Mouse (Mus musculus) mouse trophoblast stem cell (cell line): Measurements from ENCODE around the gene Zfp366.

Experiments used
- in situ Hi-C, 2 experiments: fragments of 300-500 bp; cut with MseI, MboI; formaldehyde crosslinking; loops; 2 replicates in 1 of 2; 3 replicates in 1 of 2; pipeline ENCODE4 v1.15.1; 2025

The Zfp366 gene

GRCm38 (mm10) chr13:99226809-99227208 is 42.2 kb downstream of the Zfp366 start:
- in situ Hi-C loops: no loop called here

- in situ Hi-C loops: no loop called here
These were observed 43.0 kb downstream of the Zfp366 start for GRCm38 (mm10) chr13:99227456-99228250.

- in situ Hi-C loops: no loop called here
These were observed 44.4 kb downstream of the Zfp366 start for GRCm38 (mm10) chr13:99228821-99229570.

DNA sequence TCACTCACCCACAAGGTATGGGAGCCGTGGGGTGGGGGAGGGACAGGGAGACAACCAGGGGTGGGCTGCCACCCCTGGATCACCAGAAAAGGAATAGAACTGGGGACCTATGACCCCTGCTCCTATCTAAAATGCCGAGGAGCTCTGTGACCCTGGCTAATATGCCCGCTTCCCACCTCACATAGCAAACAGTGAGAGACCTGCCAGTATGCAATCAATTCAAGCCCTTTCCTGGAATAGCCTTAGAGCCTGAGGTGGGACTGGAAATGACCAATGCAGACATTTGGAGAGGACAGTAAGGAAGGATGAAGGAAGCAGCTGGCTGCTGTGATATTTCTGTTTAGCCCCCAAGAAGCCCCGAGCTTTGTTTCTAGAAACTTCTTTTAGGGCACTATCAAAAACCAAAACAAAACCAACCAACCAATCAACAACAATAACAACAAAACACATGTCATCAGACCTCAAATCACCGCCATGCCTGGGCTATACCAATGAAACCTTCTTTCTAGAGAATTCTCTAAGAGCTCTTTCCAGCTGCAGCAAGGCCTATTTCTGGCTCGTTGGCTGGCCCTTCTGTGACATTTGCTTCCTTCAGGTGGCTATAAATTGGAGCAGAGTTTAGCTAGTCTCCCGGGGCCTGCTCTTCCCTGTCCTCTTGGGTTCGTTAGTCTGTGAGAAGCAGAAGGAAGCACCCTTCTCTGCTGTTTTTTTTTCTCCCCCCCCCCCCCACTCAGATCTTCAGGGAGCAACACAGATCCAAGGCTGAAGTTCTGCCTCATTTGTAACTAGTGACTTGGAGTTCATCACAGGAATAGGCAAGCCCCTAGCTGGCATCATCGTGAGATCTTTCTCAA is 45.2 kb downstream of the Zfp366 start:
- in situ Hi-C loops: no loop called here

DNA sequence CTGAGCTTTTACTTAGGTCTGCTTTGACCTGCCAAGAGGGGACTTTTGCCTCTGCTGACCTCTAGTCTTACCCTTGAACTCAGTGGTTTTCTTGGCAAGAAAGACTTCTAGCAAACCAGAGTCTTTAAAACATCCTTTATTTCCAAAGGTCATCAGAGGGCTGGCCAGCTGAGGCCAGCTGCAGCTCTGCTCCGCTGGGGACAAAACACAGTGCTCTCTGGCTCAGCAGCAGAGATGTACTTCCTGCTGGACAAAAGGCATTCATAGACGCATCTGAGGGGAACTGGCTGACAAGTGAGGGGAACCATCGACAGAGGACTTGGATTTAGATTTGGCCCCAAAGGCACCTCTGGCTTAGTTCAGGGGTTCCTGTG is 45.9 kb downstream of the Zfp366 start:
- in situ Hi-C loops: no loop called here

GRCm38 (mm10) chr13:99233333-99233732 is 48.7 kb downstream of the Zfp366 start:
- in situ Hi-C loops: no loop called here

DNA sequence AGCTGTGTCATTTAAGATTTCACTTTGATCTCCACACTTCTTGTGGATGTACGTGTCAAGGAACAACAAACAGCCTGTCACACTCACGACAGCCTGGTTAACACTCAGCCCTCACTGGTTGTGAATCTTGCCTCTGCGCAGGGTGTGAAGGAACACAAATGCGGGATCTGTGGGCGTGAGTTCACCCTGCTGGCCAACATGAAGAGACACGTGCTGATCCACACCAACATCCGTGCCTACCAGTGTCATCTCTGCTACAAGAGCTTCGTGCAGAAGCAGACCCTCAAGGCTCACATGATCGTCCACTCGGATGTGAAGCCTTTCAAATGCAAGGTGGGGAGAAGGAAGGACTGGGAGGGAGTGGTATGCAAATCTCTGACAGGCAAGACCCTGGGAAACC is 49.3 kb downstream of the Zfp366 start:
- in situ Hi-C loops: no loop called here

DNA sequence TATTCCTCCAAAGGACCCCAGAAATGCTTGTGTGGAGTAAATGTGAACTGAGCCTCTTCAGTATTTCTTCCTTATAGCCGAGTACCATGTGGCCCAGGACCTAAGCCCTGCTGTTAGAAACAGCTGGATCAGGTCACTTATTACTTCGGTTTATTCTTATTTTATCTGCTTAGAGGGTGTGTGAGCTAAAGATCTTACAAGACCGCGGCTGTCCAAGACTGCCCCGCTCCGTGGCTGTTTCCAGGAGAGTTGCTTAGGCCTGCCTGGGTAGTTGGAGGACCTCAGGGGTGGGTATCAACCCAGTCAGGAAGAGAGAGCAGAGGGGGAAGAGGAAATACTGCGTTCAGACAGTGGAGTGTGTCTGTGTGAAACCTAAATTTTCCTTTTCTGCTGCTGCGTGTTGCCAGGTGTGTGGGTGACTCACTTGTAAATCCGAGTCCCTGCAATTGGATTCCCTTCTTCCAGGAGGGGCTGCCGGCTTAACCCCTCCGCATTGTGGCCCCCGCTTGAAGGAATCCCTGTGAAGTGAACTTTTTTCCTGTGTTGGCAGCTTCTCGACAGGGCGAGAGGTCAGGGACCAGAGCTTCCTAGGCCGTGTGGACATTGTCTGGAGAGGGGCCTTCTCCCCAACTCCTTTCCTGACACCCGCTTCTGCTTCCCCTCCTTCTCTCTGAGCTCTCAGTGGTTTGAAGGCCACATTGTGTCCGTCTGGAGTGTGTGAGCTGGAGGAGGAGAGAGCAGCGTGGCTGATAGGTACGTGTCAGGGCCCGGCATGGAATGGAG is 51.0 kb downstream of the Zfp366 start:
- in situ Hi-C loops: no loop called here

- in situ Hi-C loops: no loop called here
These were observed 51.6 kb downstream of the Zfp366 start for GRCm38 (mm10) chr13:99236222-99236621.

- in situ Hi-C loops: no loop called here
These were observed 52.5 kb downstream of the Zfp366 start for GRCm38 (mm10) chr13:99237122-99237521.

DNA sequence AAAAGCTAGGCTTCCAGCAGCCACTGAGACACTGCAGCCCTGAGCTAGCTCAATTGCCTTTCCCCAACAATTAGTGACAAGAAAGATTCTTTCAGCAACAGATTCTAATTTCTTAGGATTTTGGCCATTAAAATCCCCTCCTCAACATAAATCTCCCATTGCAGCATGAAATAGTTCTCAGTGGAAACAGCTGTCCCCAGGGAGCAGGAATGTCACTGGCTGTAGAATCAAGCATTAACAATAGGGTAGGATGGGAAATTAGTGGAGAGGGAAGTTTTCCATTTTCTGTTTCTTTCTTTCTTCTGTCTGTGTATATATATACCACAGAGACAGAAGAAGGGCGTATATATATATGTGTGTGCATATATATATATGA is 53.2 kb downstream of the Zfp366 start:
- in situ Hi-C loops: no loop called here

GRCm38 (mm10) chr13:99238217-99239160 is 53.9 kb downstream of the Zfp366 start:
- in situ Hi-C loops: no loop called here

DNA sequence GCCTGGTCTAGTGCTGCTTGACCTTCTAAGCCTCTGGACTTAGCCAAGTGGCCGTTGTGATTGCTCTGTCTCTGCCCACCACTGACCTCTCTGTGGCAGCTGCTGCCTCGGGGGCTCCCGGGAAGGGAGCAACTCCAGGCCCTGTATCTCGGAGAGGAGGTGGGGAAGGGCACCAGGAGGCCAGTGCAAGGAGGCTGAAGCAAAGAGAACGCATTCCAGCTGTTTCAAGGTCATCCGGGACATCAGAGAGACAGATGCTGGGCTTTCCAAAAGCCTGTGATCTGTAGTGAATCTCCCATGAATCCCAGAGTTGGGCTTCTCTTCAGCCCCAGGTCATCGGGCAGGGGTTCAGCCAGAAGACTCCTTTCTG is 54.5 kb downstream of the Zfp366 start:
- in situ Hi-C loops: no loop called here

- in situ Hi-C loops: no loop called here
These were observed 55.1 kb downstream of the Zfp366 start for GRCm38 (mm10) chr13:99239741-99240140.

- in situ Hi-C loops: no loop called here
These were observed 57.4 kb downstream of the Zfp366 start for GRCm38 (mm10) chr13:99241984-99242383.

DNA sequence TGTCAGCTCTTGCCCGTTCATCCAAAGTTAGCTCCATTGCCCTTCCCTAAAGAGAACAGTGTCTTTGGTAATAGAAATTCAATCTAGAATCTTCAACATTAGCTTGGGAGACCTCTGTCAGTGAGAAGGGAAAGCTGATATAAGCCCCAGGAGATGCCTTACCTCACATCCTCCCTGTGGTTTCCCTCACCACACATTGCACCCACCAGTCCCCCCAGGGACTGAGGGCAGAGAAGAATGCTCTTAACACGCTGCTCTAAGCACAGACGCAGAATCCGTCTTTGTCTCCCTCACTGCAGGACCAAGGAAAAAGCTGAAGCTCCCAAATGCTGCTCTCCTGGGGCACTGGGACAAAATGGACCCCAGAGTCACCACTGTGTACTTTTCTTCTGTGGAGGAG is 58.3 kb downstream of the Zfp366 start:
- in situ Hi-C loops: no loop called here

DNA sequence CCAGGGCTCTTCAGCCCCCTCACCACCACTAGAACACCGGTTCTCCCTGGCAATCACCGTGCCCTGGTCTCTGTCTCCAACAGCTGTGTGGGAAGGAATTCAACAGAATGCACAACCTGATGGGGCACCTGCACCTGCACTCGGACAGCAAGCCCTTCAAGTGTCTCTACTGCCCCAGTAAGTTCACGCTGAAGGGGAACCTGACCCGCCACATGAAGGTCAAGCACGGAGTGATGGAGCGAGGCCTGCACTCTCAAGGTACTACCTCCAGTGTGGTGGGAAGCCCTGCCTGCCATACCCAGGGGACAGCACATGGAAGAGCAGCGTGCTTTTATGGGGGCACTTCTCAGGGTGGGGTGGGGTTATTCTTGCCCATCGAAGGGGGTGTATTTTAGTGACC is 59.2 kb downstream of the Zfp366 start:
- in situ Hi-C loops: no loop called here

- in situ Hi-C loops: no loop called here
These were observed 59.8 kb downstream of the Zfp366 start for GRCm38 (mm10) chr13:99244471-99244870.

DNA sequence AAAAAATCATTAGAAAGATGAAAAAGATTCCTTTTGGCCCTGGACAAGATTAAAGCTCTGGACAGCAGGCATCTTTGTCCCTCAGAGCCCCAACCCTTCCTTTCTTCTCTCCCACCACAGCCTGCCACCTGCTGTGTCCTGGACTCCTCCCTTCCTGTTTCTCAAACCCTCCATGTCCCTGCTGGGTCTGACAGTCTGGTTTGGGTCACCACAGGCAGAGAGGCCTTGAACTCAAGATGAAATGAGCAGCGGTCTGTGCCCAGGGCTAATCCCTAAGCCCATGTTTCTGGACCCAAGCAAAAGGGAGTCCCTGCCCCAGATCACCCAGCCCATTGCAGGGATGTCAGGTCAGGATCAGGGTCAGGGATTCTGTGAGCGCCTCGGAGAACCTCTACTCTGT is 60.3 kb downstream of the Zfp366 start:
- in situ Hi-C loops: no loop called here

DNA sequence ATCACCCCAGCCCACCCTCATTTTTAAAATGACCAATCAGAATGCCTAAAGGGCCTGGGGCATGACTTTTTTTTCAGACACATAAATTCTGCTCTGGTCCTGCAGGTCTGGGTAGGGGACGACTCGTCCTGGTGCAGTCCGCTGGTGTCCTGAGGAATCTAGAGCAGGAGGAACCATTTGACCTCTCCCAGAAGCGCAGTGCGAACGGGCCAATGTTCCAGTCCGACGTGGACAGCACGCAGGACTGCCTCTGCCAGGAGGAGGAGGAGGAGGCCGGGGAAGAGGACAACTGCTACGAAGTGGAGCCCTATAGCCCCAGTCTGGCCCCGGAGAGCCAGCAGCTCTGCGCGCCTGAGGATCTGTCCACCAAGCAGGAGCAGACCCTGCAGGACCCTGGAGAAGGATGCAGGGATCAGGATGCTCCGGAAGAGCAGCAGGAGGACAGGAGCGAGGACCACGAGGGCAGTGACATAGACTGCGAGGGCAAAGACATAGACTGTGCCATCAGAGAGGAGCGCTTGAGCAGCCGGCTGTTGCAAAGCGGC is 61.4 kb downstream of the Zfp366 start:
- in situ Hi-C loops: no loop called here
